Mouse (Mus musculus): ENCODE measurements at regions not wholly inside any gene's neighbourhood (a gene's known extent, or its start where the extent isn't known, plus 50 kb on each side); places are given as distances from the start of the nearest gene placed in this dataset.

DNA sequence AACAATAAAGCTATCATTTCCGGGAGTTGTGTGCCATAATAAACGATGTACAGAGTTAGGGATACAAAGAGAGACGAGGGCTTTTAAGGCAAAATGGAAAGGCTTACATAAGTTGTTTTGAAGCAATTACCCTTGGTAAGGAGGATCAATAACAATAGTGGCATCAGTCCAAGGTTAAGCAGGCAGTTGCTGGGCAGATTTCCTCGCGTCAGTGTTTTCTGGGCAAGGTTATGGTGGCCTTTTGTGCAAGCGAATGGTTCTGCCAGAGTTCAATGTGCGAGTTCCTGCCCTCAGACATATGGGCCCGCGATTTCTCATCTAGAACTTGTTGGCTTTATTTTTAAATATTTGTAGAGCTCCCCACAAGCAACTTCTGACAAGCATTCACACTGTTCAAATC, 597.7 kb downstream of the Gm19410 start:
- no peak for DNase-seq (ENCODE audit: low spot score in 2 of 2)

DNA sequence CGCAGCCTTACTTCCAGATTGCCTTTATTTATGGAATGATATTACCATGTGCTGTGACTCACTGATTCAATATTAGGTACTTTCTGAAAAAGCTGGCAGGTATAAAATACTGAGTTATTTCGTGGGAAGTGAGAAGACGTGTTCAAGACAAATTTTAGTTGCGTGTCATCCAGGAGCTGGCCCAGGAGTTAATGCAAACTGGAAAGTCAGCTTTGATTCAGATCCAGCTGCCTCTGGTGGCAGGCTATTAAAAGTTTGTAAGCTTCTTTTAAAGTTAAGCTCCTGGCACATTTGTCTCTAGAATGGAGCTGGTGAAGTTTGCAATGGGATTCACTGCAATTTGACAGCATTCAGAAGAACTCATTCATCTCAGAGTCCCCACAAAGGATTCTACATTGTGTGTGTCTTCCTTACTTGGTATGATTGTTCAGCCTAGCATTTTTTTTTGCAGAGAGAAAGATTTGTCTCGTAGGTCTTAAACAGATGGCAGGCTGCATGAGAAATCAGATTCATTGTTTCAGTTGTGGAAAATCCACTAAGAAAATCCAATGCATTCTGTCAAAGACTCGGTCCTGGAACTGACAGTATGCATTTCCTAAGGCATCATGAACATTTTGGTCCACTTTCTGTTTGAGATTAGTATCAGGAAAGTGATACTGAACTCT, 599.1 kb downstream of the Gm19410 start:
- DNase-seq (ENCODE audit: low spot score in 2 of 2) = no peak

DNA sequence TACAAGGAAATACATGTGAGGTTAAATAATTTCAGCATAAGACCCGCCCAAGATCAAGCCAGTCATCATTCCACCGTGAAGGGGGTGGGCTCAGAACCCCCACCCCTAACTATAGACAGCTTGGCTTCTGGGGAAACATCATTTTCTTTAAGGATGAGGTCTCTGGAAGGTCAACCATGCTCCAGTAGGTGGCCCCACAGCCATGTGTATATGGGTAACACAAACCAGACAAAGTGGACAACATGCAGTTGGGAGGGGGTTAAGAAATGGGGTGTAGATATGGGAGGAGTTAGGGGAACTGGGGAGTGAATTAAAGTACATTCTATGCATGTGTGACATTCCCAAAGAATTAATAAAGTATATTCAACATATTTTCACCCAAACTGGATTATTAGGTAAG, 600.4 kb downstream of the Gm19410 start:
- DNase-seq (ENCODE audit: low spot score in 2 of 2) = no peak

DNA sequence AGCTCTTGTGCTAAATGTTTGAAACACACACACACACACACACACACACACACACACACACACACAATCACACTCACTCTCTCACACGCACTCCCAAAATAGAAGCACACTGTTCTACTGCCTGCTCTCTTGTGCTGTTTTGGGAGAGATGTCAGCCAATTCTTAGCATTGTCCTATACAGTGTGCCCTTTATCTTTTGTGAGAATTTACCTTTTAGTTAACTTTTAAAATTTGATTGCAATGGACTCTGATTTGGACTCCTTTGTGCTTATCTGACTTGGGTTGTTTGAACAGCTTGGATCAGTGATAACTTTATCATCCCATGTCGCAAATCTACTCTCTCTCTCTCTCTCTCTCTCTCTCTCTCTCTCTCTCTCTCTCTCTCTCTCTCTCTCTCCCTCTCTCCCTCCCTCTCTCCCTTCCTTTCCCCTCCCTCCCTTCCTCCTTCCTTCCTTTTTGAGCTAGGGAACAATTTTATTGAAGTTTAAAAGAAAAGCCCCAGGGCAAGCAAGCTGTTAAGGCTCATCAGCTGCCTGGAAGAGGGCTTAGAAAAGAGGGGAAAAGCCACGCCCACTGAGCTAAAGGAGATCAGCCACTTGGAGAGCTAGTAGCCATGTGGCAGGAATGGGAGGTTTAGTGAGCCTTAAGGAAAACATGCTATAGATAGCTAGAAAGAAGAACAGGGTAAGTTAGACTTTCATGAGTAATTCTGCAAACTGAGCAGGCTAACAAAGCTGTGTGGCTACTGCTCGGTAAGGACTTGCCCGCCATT, 611.2 kb downstream of the Gm19410 start:
- DNase-seq (ENCODE audit: low spot score in 2 of 2) = no peak

DNA sequence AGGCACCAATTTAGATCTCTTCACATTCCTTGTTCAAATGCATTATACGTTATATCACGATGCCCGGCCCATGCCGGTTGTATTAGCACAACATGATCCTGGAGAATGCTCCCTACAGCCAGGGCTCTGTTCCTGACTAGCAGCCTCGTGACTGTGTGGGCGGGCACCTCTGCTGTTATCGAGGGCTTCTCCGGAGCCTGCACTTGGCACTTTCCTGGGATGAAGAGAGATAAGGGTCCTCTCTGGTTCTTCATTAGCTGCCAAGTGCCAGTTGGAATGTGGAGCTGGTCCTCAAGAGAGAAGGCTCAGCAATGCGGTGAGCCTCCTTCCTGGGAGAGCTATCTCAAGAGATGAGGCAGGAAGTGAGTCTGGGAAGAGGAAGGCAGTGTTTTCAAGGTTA, 598.9 kb upstream of the AI429214 start:
- no peak for DNase-seq (ENCODE audit: low spot score in 2 of 2)

DNA sequence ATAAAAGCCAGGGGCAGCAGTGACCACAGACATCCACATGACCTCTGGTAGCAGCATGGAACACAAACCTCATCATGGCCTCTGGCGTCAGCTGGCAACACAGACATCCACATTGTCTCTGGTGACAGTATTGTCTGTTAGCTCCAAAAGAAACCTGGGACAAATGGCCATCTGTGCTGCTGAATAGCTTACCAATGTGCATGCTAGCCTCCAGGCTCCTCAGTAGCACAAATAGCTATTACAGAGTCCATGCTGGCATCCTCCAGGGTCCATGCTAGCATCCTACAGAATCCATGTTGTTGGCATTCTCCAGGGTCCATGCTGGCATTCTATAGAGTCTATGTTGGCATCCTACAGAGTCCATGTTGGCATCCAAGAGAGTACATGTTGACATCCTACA, 596.9 kb upstream of the AI429214 start:
- DNase-seq (ENCODE audit: low spot score in 2 of 2) = no peak

DNA sequence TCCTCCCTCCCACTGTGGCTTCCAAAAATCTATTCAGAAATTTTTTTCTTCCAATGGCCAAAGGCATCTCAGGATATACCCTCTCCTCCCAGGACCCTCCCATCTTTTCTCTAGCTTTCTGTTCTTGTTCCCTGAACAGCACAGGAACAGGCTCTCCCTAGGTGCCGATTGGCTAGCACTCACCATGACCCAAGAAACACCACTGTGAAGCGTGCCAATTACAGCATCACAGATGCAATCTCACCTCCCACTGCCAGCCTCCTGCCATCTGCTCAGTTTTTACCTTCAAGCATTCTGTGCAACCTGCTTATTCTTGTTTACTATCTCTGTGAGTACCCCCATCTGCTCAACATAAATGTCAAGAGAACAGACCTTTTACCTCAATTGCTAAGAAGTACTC, 586.7 kb upstream of the AI429214 start:
- peak; percentile 5 to 20 for DNase-seq (ENCODE audit: low spot score in 2 of 2)

Measured in right cerebral cortex, postnatal 36 days (tissue).